Mouse (Mus musculus): ENCODE measurements around the gene Slc35e4.
A peak's percentile ranks its signal among the peaks of the same experiment; 100 is the strongest.

The Slc35e4 gene

DNA sequence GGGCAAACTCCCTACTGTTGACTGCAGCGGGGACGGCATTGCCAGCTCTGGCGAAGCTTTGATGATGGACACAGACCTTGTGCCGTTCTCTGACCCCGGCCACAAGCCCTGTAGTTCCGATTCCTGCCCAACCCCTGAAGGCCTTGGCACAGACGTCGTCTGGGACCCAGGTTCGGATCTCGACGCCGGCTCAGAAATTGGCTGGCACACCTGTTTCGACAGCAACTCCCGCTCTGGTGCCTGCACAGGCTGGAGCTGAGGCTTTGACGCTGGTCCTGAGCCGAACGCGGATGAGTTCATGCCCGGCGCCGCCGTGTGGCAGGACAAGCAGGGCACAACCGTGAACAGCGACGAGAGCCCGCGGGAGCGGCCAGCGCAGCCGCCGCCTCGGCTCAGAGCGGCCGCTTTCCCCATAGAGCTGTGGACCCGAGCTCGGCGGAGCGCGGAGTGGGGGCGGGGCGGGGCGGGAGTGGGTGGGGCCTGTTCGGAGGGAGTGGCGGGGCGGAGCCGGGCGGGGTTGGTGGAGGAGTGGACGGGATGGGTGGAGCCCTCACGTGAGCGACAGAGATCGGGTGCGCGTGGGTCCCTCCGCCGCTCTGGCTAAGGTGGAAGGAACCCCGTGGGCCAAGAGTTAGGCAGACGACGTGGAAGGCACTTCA is 50.9 kb downstream of the Slc35e4 start, which contains the start of gene Osbp2:
TSS of gene Osbp2 (minus strand) at position 450 of the 659 bp plus-strand sequence.
- peak; percentile 74 for DNase-seq (ENCODE audit: low spot score)

DNA sequence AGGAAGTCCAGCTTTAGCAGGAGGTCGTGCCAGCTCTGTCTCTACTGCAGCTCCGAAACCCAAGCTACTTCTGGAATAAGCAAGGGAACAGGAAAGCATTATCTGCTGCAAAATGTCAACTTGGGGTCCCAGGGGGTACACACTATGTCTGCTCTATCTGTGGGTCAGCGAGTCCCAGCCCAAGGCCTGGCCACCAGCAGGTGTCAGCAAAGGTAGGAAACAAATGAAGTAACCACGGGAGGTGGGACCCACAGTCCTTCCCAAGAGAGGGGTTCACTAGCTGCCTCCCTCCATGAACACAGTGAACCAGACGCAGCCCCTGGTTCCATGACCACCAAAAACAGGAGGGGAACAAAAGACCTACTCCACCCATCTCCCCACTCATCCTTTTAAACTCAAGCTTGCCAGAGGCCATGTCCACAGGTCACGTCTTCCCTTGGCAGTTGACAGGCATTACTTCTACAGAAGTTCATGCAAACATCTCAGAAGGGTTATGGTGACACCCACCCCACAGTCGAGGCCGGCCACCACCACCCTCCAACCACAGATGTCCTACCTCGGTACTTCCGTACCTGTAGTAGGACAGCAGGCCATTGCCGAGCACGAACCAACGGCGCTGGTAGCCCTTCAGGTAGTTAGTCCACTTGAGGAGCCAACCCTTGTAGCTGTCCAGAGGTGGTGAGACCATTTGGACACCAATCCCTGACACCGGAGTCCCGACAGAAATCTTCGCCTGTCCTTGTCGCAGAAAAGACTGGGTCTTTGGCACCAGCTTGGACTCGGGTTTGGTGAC is 51.6 kb downstream of the Slc35e4 start:
- DNase-seq (ENCODE audit: low spot score), result no peak

DNA sequence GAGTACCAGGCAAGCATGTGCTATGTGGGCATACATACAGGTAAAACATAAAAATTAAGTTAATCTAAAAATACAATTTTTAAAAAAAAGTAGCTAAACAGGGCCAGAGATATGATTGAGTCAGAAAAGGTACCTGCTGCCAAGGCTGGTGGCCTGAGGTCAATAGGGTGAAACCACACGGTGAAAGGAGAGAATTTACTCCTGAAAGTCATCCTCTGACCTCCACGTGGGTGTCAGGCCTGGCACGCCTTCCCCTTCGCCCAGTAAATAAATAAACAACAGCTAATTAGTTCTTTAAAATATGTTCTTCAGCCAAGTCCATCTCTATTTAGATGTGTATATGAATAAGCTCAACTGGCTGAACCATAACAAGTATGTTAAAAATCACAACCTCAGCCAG is 54.1 kb downstream of the Slc35e4 start:
- DNase-seq (ENCODE audit: low spot score), result no peak

DNA sequence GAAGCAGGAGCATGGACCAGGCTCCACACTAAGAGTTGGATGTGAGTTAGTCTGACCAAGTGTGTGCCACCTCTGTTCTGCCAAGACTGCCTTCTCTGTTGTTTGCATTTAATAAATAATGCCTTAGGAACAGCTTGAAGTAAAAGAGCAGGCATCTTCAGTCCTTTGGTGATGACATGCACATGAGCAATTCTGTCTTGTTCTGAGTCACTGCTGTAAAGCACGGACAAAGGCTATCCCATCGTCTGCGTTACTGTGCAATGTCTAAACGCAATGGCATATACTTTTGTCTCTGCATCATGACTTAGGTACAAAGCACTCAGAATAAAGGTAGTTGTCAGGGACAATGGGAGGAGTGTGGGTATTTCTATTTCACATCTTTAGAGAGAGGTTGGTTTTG is 54.7 kb downstream of the Slc35e4 start:
- DNase-seq (ENCODE audit: low spot score), result no peak

DNA sequence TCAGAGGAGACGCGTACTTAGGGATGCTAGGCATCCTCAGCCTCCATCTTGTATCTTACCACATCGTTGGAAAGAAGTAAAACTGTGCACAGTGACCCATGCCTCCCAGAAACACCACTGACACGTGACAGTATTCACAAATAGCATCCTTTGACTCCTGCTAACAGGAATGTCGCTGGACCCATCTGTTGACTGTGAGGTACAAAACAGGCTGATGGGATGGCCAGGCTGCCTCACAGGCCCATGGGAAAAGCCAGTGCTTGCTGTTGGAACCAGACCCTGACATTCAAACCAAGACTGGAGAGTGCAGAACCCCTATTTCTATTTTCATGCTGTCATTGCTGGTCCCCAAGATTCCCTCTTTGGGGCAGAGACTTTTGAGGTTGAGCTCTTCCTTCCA is 56.6 kb downstream of the Slc35e4 start:
- DNase-seq (ENCODE audit: low spot score), result no peak
